Mouse (Mus musculus) G1E (cell line): ENCODE data around the gene Lman1l.

ENCODE experiments used
- CTCF ChIP-seq: IDR thresholded peaks from 2 replicates; pipeline ENCODE4 v1.5.1; 2012; ENCODE audit warnings: low read depth, low read length, inconsistent platforms, mixed read lengths
- GATA1 ChIP-seq: IDR thresholded peaks from 2 replicates; pipeline ENCODE4 v1.6.1; 2012; ENCODE audit warnings: borderline replicate concordance, low read length, inconsistent platforms, mixed read lengths
- POLR2AphosphoS5 ChIP-seq: IDR thresholded peaks from 2 replicates; pipeline ENCODE4 v1.6.1; 2012; ENCODE audit warnings: low read depth, low read length, inconsistent platforms; ENCODE audit not compliant: insufficient replicate concordance
- TAL1 ChIP-seq: conservative IDR thresholded peaks from 2 replicates; pipeline ENCODE4 v1.6.1; 2012; ENCODE audit warnings: low read depth, low read length, inconsistent platforms, mixed read lengths

DNA sequence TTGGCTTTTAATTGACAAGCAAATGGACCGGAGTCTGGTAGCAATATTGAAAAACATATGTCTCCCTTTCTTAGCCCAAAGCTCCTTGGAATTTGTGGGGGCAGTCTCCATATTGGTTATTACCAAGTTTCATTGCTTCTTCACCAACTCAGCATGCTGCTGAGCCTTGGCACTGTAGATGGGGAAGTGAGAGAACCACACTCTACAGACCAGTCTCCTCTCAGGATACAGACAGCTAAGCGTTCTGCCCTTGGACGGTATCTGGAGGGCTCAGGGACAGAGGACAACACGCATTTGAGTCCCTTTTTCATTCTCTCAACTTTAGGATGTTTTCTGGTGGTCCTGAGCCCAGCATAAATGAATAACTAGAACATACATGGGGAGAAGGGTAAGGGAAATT is 61.9 kb downstream of the Lman1l start:
- TF ChIP-seq TAL1 (no peak), CTCF (no peak), POLR2AphosphoS5 (no peak), GATA1 (no peak)
